Mouse (Mus musculus) embryo, embryonic 9.5 days (tissue): ENCODE results near the gene Evi5.
A peak's percentile ranks its signal among the peaks of the same experiment; 100 is the strongest.

Experiments used
- DNase-seq: peaks from one replicate; pipeline ENCODE4 v3.0.0-alpha.2; 2017; ENCODE audit errors: extremely low spot score

Evi5 gene

DNA sequence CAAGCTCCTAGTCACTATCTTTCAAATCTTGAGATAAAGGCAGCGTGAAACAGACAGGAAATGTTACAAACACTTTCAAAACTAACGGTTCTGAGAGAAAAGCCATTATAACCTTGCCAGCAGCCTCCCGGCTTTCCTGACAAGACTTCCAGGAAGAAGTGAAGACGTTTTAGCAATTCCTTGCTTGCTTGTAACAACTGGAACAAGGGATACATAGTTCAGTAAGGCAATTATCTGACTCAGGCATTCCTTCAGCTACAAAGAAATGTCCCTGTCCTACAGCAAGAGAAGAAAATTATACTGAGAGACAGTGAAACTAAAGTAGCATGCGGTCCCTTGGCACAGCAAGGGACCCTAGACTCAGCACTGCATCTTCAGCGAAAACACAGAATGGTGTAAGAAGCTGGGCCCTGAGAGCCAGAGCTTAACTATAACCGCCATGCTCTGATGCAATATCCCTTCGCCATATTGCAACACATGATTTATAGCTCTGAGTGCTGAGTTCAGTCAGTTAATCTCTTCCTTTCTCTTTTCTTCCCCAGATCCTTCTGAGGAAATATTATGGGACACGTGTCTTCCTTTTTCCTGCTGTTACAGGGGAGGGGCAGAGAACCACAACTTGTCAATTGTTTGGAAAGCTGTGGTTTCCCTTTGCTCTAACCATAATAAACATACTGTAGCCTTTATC lies 125.5 kb downstream of the Evi5 start:
- DNase-seq, result no peak

DNA sequence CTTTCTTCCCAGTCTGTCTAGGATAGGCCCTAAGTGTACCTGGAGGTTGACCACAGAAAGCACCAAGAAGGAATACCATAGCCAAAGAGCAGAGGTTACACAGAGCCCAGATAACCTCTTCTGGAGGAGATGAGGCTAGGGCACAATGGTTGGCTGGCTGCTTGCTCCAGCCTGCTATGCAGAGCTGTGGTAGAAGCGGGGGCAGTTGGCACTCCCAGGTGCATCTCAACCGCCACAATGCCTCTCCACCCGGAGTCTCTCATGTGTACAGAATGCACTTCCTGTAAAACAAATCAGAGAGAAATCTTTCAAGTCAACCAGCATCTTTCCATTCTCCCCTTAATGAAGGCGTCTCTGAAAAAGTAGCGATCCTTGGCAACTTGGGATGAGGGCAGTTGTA lies 135.9 kb downstream of the Evi5 start:
- DNase-seq, result no peak

DNA sequence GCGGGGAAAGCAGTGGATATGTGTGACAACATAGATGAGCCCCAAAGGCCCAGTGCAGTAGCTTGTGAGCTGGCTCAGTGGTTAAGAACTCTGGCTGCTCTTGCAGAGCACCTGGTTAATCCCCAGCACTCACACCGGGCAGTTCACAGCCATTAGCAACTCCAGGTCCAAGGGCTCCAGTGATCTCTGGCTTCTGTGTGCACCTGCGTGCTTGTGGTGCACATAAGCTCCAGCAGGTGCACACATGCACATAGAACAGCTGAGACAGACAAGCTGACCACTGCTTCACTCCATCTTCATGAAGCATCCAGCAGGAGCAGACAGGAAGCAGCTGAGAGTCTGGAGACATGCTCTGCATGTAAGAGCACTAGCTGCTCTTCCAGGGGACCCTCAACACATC lies 136.6 kb downstream of the Evi5 start:
- no peak for DNase-seq

DNA sequence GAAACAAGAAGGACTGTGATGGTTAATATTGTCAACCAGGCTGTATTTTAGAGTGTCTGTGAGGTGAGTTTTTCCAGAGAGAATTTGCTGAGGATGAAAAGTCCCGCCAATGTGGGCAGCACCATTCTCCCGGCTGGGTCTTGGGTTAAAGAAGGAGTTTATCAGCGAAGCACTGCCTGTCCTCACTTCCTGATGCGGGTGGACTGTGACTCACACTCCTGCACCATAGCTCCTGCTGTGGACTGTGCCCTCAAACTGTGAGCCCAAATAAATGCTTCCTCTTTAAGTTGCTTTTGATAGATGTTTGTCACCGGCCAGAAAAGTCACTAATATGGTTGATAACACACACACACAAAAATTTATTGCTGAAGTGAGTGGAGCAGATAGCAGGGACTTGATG lies 138.7 kb downstream of the Evi5 start:
- no peak for DNase-seq

DNA sequence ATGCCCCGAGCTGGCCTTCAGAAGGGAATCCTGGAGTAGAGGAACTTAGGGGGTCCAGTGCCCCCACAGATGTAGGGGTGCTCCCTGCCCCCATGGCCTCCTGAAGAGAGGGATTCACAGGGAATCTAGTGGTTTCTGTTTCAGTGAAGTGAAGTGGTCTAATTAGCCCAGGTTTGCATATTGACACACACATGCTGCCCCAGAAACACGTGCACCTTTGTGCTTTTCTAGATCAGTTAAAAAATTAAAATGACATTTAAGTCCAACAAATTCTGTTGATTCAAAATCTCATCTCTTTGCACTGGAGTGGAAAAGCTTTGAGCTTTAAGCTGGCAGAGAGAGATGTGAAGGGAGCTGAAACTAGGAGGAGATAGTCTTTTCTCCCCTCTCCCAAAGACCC lies 143.1 kb downstream of the Evi5 start:
- no peak for DNase-seq

DNA sequence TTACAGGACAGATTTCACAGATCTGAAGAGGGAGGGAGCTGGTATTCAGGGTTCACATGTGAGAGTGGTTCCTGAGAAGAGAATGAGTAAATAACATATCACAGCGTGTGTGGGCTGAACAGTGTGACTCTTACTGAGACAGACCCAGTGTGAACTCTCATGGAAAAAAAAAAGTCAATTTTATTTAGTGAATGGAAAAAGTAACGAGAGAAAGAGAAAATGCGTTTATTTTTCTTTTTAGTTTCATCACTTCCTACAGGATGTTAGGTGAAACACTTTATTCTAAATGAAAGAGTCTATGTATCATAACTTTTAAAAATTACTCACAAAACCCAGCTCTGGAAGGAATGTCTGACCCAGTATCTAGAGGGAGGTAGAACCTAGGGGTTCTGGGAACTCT lies 143.5 kb downstream of the Evi5 start:
- DNase-seq, result no peak

DNA sequence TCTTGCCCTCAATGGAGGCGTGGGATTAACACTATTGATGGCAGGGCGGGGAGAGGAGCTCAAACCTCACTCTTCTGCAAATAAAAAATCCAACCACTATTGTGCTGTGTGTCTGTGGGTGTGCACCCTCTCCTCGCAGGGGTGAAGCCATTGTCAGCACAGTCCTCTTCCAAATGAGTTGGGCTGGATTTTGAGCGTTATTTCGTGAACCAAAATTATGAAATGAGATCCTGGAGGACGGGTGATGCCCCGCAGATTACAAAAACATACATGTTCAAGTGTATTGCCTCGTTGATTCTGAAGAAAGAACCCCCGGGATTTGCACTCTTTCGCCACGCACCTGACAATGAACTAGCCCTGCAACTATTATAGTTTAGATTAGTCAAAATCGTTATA lies 147.9 kb downstream of the Evi5 start:
- no peak for DNase-seq

DNA sequence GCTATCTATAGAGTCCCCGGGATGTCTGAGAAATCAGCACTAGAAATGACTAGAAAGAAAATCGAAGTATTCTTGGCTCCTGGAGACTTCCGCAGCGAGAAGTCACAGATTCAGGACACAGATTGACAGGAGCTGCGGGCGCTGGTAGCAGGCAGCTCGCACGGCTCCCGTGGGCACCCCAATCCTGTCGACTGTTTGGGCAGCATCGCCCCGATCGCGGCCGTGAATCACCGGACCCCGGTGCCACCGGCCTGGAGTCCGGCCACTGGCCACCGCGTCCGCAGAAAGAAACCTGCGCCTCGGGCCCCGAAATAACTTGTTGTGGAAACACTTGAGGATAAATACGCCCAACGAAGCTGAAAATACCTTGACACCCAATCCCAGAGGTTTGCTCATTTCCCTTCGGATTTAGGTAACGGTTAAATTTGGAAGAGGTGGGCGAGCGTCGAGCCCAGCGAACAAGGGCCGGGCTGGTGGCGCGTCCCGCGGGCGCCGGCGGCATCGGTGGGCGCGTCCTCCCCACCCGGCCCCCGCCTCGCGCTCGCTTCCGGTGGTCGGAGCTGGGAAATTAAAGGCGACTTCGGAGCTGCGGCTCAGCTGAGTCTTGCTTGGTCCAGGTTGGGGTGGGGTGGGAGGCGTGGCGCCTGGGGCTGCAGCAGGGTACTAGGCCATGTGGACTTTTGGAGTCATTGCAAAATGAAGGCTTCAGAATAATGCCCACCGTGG lies 148.5 kb downstream of the Evi5 start:
- DNase-seq, result peak; percentile 40

DNA sequence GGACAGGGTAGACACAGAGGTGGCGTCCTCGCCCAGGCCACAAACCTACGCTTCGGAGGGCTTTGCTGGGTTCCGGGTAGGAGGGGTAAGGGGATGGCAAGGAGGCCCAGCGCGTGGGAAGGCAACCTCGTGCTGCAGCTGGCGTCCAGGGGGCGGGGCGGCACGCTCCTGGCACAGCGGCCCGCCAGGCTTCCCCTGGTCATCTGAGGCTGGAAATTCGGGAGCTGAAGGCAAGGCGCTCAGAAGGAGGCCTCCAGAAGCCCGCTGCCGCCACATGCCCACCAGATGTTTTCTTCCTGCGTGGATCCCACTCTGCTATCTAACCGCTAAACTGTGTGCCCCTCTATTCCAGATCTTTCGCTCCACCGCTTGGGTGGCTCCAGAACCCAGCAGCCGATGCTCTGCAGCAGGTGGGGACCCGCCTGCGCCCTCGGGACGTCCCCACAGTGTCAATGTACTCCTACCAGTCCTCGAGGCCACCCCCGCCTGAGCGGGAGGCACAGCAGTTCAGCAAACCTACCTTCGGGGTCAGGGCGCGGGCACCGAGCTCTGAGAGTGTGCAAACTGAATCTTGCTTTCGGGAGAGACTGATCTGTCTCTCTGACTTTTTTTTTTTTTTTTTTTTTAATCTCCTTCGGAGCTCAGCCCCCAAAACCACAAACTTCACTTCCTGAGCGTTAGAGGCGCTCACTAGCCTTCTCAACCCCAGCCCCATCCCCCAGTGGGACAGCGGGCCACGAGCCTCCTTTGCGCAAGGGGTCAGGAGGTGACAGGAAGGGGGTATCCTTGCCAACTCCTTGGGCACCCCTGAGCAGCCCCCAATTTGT lies 149.3 kb downstream of the Evi5 start, which contains the start of gene Gfi1:
Gene Gfi1, minus strand, starts transcription at position 602 of the 827 bp plus-strand sequence.
- peak; percentile 51 for DNase-seq

DNA sequence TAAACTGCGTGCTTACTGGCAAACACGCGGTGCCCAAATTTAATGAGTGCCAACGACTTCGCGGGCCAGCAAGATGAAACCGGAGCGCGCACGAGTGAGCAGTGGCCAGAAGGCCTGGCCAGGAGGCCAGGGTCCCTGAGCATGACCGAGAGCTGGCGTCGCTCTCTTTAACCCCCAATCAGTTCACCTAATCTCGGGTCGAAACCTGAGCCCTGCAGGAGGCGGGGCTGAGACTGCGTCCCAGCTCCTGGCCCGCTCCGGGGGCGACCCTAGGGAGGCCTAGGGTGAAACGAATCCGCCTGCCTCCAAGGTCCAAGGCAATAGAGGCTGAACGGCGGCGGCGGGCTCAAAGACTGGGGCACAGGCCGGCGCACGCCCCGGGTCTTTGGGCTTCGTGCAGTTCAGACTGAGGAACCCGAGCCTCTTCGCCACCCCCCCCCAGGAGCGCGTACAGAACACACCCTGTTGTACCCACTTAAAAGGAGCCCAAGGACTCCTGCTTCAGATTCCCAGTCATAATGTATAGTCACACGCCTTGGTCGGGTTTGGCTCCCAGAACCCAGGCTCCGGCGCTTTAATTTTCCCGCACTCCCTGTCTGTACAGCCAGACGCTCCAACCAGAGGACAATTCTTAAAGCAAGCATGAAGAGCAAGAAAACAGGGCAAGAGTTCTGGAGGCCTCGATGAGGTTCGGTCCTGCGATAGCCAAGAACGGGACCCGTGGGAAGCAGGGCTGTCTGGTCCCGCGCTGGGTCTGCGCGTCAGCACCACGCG lies 150.1 kb downstream of the Evi5 start:
- peak; percentile 66 for DNase-seq

DNA sequence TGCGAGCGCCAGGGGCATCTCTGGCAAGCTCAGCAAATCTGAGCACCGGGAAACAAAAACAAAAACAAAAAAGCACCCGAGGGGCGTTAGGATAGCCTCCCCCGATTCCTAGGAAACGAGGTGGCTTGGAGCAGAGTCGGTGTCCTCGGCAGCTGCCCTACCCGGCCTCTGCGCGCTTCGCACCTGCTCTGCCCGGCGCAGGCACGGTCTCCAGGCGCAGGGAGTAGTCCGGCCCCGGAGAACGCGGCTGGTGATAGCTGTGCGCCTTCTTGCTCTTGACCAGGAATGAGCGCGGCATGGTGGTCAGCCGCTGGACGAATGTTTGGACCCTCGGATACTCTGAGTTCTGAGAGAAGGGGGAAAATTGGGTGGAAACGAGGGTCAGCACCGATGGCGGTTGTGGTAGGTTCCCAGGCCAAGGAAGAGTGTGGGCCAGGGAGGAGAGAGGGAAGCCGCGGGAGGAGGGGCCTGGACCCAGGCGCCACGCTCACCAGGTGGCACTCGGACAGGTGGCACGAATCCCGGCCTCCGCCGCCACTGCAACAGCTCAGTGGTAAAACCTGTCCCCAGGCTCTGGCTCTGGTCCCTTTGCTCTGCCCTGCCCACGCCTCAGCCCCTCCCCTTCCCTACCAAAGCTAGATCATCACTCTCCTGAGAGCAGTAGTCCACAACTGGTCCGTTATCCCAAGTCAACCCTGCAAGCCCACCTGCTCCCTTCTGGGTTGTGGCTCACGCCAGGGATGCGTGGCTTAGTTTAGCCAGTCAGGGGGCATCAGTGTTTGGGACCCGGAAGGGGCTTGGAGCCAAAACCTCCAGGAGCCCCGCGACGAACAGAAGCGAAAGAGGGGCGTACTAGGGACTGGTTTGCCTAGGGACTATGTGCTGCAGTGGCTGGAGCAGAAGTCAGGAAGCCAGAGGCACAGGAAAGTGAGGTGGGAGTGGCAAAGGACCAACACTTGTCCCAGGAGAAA lies 151.1 kb downstream of the Evi5 start:
- peak; percentile 35 for DNase-seq

DNA sequence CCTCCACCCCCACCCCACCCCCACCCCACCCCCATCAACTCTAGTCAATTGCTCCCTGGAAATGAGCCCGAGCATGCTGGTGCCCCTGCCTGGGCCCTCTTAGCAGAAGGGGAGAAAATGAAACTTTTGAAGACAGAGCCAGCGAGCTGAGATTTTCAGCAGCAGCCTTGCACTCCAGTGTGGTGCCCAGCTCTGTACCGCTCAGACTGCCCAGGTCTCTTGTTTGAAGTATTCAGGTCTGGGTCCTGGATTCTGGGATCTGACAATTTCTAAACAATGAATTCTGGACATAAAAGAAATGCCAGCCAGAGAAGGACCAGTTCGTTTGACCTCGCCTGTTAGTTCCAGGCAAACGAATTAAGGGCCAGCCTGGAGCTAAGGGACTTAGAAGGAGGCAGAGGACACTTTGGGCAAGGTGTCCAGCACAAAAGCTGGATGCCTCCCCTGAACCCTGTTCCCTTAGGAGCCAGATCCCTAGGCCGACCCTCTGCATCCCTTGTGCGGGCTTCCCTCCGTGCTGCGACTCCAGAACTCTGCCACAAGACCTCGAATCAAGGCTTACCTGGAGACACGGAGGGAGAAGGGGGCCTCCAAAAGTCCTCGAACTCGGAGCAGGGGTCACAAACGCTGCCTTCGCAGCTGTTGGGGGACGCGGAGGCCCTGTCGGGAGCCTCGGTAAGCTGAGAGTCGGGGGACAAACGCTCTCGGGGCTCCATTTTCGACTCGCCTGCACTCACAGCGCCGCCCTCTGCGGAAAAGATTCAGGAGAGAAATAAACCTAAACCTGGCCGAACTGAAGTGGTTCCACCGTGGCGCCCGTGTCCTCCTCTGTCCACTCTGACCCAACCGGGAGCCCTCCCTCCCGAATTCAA lies 152.0 kb downstream of the Evi5 start:
- DNase-seq, result peak; percentile 58

DNA sequence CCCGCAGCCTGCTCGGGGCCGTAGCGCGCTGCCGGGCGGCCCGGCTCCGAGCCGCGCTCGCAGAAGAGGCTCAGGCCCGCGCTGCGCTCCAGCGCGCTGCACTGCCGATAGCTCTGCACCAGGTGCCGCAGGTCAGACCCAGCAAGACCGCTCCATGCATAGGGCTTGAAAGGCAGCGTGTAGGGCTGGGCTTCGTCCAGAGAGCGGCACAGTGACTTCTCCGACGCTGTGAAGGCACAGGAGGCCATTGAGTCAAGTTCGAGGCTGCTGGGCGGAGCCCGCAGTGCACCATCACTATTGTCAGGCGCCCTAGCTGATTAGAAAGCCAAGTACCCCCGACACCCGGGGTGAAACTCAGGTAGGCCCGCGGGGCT lies 153.3 kb downstream of the Evi5 start:
- DNase-seq, result peak; percentile 54

DNA sequence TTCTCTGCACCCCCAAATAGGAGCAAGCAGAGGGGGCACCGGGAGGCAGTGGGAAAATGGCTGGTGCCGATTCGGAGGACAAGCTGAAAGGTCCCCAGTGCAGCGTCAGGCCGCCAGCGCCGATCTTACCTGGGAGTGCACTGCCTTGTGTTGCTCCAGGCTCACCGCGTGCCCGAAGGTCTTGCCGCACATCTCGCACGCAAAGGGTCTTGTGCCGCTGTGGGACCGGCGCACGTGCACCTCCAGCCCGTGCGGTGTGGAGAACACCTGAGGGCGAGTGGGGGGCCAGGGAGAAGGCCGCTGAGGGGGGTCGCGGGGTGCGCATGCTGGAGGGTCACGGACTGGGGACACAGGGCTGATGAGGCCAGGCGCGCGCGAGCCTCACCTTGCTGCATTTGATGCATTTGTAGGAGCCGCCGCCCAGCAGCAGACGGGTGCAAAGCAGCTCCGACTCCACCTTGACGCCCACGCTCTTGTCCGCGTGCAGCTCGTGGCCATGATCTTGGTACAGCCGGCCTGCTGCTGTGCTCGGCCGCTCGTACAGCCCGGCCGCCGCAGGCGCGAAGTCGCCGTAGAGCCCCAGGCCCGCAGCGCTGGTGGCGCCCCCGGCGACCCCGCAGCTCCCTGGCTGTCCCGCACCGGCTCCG lies 153.8 kb downstream of the Evi5 start:
- peak; percentile 42 for DNase-seq

DNA sequence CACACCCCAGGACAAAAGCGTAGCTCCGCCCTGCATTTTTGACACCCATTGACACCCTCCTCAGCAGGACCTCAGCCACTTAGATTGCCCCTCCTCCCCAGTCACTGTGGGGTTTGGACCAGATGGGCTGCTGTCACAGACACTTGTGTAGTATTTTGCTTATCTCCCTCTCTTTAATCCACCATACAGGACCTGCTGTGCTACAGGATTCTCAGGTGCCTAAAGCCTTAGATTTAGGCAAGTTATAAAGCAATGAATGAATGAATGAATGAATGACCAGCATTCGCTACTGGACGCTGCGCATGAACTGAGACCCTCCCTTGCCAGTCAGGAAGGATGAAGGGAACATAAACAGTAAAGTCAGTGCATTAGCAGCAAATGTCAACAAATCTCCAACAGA lies 154.4 kb downstream of the Evi5 start:
- DNase-seq, result no peak

DNA sequence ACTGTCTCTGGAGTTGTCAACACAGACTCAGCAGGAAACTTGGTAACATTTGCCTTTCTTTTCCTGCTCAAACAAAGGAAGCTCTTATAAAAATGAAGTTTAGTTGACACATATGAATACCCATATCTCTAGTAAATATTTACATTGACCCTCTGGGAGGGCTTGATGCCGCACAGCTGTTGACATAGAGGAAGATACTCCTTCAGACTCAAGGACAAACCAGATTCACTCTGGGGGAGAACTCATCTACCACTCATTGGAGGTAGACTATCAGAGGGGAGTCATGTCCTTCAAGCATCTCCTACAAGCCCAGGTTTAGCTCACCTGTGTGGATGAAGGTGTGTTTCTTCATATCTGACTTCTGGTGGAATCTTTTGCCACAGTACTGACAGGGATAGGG lies 155.1 kb downstream of the Evi5 start:
- DNase-seq, result no peak

DNA sequence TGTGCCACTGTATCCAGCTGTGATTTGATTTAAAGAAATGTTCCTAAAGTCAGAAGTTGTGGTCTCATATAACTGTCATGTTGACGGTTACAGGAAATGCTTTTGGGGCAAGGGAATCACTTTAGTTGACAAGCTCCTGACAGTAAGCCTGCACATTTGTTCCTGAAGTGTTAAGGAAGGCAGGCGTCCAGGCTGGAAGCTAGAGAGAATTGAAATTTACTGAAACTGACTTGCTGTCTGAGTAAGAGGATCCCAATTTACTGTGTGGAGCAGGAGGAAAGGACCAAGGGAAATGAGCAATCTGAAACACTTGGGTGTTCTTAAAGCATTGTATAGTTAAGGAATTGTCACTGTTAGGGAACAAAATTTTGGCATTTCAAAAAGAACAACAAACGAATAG lies 155.7 kb downstream of the Evi5 start:
- DNase-seq, result peak; percentile 17

DNA sequence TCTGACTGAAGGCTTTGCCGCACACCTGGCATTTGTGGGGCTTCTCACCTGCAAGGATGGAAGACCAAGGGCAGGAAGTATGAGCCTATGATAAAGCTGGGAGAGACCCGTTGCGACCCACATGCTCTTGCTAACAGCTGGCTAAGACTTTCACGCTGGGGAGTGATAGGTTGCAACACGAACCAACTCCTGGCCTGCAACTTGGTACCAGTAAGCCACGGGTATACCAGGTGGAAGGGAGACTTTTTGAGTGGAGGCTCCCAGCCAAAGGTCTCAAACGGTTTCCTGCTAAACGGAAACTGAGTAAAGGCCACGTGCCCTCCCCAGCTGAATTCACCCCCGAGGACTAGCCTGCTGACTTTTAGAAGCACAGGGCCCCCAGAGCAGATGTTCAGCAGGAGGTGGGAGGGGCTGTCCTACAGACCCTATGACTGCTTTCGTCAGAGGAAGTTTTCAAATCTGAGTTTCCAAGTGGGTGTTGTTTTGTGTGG lies 157.0 kb downstream of the Evi5 start:
- no peak for DNase-seq

DNA sequence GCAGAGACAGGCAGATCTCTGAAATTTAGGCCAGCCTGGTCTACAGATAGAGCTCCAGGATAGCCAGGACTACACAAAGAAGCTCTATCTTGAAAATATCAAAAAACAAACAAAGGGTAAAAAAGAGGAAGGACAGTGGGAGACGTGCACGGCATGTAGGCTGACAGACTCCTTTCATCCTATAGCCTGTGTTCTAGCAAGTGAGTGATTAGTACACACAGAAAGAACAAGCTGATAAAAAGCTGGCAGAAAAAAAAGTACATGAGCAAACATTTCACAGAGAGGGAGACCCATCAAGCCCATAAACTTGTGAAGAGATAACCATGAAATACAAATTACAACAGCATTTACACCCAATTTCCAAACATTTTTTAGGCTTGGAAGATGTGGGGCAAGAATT lies 163.2 kb downstream of the Evi5 start:
- no peak for DNase-seq
